Mouse (Mus musculus) thymus, postnatal 14 days (tissue): ENCODE measurements around the gene AI413582.

ENCODE experiments used
- DNase-seq: peaks from one replicate; pipeline ENCODE4 v3.0.0; 2021

The AI413582 gene

DNA sequence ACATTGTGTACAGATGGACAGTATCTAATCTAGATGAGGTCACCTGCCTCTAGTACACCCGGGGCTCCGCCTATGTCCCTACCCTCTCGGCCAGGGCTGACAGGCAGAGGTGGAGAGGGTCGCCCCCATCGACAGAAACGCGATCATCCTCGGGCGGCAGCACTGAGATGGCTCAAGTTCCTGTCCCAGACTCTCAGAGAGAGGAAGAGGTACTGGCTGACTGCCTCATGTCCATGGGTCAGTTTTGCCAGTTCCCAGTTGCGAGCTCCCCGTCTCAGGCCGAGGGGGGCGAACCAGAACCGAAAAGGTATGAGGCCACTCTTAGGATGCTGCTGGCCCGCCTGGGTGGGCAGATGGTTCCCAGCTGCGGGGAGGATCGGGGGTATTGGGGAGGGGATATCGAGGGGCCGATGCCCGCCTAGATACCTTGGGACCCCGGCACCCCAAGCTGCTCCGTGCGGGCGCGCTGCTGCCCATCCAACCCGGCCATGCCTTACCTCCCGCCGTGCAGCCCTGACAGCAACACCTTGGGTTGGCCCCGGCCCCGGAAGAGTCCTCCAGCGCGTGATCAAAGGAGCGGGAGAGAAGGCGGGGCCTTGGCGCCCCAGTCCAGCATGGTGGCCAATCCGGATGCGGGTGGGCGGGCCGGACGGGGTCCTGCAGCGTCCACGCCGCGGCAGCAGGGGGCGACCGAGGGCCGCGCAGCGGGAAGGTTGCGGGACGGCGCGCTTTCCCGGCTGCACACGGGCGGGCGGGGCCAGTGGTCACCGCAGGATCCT, at the start of gene AI413582:
TSS of gene AI413582 (minus strand) at position 594 of the 779 bp plus-strand sequence.
- peak; percentile 97 for DNase-seq

DNA sequence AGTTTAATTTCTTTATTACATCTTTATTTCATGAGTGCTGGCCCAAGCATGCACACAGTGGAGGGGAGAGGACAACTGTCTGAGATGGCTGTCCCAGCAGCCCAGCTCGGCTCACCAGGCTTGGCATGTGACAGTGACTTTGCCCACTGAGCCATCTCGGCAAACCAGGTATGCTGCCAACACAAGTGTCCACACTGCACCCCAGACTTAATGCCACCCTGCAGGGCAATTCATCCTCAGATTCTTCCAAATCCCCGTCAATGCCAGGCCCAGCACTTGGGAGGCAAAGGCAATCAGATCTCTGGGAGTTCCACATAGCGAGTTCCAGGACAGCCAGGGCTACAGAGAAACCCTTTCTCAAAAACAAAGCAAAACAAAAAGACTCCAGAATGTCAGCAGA, 47.5 kb upstream of the AI413582 start:
- DNase-seq: no peak

- DNase-seq: no peak
Observed at GRCm38 (mm10) chr17:27611994-27612393, 46.4 kb upstream of the AI413582 start.

DNA sequence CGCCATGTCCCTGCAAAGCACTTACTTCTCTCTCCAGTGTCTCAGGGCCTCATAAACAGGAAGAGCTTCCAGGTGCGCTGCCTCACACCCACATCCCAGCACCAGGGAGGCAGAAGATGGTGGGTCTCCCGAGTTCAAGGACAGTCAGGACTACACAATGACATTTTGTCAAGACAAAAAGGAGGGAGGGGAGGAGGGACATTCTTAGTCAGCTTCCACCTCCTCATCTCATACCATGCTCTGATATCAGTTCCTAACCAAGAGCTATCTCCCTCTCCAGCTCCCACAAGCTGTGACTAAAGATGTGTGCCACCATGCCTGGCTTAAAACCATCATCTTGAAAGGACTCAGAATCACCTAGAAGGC, 45.9 kb upstream of the AI413582 start:
- no peak for DNase-seq

DNA sequence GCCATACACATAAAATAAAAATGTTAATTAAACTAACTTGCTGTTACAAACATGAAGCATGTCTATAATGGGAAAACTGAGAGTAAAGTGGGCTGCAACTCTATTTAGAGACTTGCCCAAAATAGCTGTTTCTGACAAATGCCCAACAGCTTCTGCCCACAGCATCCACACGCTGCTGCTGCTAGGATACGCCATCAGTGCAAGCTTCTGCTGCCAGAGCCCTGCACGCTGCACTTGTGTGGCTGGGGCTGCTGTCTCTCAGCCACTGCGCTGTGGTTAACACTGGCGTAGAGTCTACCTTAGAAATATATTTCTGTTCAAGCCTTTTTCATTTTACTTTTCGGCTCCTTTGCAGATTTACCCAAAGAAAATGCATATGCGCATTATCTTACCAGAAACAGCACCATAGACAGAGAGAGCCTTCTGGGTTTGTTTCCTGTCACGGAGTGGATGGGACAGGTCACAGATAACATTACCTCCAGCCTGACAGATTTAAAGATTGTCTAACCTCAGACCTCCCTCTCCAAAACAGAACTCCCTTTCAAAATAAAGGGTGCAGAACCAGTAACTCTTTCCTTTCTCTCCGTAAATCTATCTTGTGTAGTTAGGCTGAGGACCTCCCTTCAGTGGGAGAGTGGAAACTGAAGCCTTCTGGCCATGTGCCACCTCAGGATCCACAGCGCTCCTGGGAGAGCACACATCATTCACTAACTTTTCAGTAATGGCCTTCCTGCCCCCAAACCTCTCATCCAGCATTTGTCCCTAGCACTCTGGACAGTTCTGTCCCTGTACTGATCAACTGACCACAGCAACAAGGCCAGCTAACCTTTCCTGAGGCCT, 45.3 kb upstream of the AI413582 start:
- DNase-seq: no peak

DNA sequence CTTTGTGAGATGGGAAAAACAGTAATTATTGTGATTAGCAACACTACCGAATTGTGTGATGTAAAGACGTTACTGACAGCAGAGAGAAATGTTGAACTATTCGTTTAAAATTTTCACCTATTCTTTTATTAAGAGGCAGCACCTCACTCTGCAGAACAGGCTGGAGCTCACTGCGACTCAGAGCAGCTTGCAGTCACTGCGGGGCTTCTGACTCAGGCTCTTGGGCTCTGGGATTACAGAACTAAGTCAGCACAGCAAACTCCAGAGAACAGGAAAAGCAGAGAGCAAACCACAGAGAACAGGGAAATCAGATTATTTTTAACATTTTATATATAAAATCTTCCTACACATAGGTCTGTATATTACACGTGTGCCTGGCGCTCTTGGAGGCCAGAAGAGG, 44.0 kb upstream of the AI413582 start:
- DNase-seq: no peak

DNA sequence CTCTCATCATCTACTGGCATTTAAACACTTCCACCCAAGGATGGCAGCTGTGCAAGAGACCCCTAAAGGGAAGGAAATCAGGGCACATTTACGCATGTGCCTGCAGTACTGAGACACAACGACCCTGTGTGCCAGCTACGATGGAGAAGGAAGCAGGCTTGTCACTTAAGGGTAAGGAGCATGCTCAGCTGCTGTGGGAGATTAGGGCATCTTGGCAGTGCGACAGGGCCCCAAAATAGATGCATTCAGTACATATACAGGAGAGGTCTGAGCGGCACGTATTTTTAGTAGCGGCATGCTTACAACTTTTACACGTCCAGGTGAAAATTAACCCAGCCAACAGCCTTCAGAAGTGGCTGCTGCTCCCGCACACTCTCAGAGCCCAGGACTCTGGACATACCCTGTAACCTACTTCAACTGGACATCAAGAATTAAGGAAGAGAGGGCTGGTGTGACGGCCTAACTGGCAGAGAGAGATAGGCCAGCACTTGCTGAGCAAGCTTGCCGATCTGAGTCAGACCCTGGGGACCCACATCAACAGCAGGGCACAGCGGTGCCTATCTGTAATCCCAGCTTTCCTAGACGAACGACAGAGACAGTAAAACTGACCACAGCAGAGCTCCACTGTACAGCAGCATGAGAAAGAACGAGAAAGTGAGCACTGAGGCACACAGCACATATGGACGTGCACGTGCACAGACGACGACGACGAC, 38.1 kb upstream of the AI413582 start:
- DNase-seq: no peak

GRCm38 (mm10) chr17:27603036-27603435, 37.5 kb upstream of the AI413582 start:
- DNase-seq: no peak

DNA sequence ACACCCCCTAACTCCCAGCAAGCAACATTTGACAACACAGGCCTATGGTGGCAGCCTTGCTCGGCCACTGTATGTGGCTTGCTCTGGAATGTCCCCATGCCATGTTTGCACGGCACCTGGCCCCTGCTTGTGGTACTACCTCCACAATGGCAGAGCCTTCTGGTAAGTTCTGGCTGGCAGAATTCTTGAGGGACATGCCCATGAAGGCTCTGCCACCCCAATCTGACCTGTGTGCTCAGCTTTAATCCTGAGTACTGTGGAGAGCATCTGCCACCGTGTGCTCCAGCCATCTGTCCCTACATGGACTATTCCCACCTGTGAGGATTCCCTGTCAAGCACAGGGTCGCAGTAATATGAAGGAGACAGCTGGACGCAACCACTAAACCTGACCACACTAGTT, 35.3 kb upstream of the AI413582 start:
- no peak for DNase-seq

GRCm38 (mm10) chr17:27600286-27600685, 34.7 kb upstream of the AI413582 start:
- no peak for DNase-seq

- DNase-seq: no peak
Observed at GRCm38 (mm10) chr17:27596376-27597190, 31.0 kb upstream of the AI413582 start.

DNA sequence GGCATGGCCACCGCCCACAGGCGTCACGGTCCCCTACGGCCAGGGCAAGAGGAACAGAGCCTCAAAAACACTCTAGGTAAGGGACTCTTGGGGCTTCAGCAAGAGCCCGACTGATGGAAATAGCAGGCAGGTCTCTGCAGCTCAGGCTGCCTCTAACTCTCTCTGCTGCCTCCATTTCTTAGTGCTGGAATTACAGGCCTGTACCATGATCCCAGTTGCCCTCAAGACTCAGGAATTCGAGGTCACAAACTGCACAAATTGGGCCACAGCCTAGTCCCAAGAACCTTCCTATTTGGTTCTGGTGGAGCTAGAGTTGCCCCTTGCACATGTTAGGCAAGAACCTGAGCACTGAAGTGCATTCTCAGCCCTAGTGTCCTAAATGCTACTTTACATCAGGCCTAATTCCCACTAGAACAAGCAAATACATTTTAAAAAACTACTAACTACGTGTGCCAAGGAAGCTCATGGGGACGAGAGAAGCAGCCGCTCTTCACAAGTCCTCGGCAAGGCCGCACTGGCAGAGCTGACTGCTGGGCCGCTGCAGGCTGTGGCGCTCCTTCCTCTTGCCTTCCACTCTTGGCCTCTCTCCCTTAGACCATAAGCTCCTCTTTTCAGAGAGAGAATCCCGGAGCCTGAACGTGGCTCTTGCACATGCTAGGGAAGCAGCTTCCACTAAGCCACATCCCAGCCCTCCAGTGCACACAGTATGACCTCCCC, 30.3 kb upstream of the AI413582 start:
- no peak for DNase-seq

DNA sequence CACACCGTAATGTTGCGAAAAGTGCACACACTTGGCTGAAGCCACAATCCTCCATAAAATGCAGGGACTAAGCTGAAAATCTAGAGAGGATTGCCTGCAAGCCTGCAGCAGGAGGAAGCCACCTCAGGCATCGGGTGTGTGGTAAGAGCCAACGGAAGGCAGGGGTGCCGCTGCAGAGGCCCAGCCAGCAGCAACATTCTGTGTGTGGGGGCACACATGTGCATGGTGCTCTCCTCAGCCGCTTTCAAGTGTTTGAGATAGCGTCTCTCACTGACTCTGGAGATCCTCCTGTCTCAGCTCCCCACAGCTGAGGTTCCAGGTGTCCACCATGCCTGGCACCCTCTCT, 27.0 kb upstream of the AI413582 start:
- no peak for DNase-seq

- DNase-seq: peak; percentile 24
Observed at GRCm38 (mm10) chr17:27591826-27592564, 26.4 kb upstream of the AI413582 start.

DNA sequence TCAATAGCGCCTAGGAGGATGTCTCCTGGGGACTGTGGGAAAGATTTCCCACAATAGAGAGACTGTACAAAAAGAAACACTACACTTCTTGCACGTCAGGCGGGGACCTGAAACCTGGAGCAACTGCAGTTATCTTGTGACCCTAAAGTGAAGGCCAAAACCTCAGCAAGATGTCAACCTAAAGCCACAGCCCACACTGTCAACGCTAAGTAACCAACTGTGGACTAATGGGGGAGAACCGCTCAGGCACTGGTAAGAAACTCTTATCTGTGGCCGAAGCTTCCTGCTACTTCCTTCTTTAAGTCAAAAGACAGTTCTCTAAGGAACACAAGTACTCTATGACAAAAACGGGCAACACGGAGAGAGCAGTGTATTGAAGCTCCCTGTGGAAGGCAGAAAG, 22.7 kb upstream of the AI413582 start:
- no peak for DNase-seq

- no peak for DNase-seq
Observed at GRCm38 (mm10) chr17:27587252-27587651, 21.7 kb upstream of the AI413582 start.

DNA sequence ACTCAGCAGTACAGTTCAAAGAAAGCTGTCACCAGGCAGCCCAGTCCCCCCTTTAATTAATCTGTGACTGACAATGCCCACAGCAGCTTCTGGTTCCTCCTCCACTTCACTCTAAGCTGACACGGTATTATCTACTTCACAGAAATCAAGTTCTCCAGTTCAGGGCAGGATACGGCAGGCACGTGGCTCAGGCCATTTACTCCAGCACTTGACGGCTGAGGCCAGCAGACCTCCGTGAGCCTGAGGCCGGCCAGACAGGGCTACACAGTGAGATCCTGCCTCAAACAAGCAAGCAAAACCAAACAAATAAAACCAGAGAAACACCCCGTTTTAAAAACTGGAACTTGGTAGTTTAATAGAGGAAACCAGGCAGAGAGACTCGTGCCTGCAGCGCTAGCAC, 21.1 kb upstream of the AI413582 start:
- no peak for DNase-seq

DNA sequence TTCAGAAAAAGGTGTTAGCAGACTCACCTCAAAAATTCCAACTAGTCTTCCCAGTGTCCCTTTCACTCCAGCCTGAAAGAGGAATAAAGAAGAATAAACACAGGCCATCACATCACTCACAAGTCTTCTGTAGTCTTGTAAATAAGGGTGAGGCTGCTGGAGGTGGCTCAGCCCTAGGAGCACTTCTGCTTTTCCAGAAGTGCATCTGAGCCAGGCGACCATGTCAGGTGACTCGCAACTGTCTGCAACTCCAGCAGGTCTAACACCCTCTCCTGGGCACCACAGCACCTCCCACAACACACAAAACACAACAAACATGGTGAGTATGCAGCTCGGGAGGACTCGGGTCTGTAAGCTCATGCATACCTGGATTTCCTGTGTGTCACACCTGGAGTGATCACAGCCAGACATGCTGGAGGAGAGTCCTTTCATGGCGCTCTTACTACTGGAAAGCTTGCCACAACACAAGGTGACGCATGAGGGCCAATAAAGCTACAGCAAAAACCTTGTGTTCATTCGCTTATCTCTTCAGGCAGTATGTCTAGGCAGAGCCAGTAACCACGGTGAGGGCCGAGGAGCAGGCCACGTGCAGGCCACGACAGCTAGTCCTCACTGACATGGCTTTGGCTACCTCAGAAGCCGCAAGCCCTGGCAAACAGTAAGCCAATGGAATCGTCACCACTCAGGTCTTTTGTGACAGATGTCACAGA, 17.8 kb upstream of the AI413582 start:
- no peak for DNase-seq

DNA sequence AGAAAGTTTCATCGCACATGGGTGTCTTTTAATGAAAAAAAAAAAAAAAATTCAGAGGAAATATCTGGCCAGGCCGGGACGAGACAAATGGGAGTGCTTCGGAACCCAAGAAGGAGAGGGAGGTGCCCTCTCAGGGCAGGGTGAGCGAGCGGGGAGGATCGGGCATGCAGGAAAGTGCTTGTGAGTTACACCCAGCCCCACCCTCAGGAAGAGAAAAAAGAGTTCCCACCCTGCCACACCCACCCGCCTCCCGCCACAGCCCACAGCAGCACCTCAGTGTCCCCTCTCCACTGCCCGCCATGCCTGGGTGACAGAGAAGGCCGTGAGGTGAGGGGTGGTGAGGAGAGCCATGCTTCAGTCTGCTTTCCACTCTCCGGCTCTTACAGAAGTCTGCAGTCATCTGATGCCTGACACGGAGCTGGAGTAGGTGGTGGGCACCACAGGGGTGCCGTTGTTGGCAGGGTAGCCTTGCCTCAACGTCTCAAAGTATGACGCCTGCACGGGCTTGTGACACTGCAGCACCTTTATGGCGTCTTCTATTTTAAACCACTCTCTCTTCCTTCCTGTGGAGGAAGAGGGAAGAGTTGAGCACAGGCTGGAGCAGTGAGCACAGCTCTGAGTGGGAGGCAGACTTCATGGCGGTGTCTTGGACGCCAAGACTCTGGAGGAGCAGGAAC, 15.0 kb upstream of the AI413582 start:
- no peak for DNase-seq

DNA sequence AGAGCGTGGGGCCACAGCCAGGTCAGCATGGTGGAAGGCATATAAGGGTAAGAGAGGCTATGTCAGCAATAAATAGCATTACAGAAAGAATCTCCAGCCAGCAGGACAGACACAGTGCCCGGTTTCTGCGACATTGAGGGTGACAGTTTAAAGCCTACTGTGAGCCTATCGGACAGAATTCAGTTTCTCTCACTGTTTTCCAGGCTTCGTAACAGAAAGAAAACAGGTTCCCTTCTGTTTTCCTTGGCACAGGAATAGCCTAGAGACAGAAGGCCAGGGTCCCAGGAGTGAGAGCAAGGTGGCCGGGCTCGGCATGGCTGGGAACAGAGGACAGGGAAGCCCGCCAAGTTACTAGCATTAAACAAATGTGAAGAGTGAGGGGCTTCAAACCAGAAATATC, 14.3 kb upstream of the AI413582 start:
- no peak for DNase-seq
